Mouse (Mus musculus): Measurements from ENCODE around the gene Cpt1b. TPM values are rescaled to one million over a fixed set of nuclear protein-coding genes. Genes with fewer than 3 reads are reported as not detected.

Gene Cpt1b
- 0.79 and 0.89 TPM in 2 replicates for polyA plus RNA-seq (2014; fragmentation: Nextera tagmentation; extraction: Ambion mirVana)

- no peak within 1 kb of the TSS for H3K9ac ChIP-seq (ENCODE audit: low read length)
- no peak within 1 kb of the TSS for H3K27ac ChIP-seq (ENCODE audit: low read depth, low read length)
- H3K4me3 ChIP-seq (ENCODE audit: low read depth, low read length): no peak within 1 kb of the TSS
- 39% methylated on average over 6 of the region's 6 CpGs for WGBS
- no peaks in the 10 kb centered on the region for H3K9me3 ChIP-seq (replicated peaks; ENCODE audit: control insufficient read depth, low read length)
- H3K27me3 ChIP-seq (replicated peaks; ENCODE audit: control insufficient read depth, insufficient read depth, low read length): no peaks in the 10 kb centered on the region
- peaks cover 25% of the 10 kb centered on the region; the same call in 1 of the 2 replicates for H3K36me3 ChIP-seq (ENCODE audit: control insufficient read depth, insufficient read depth, low read length)
- ATAC-seq (no peak), DNase-seq (ENCODE audit: low spot score) (no peak)
- no peak within 1 kb of the TSS for H3K4me2 ChIP-seq (ENCODE audit: low read length)
- peaks cover 5% of the 10 kb centered on the region; the same call in 1 of the 2 replicates for H3K4me1 ChIP-seq (ENCODE audit: control insufficient read depth, insufficient read depth, low read length)
Measured at GRCm38 (mm10) chr15:89425711-89426121, at the start of gene Cpt1b. Gene Cpt1b, minus strand, starts transcription at chr15:89425863.

- Histone ChIP-seq H3K27ac (ENCODE audit: low read depth, low read length) (no peak overlapping the region), H3K27me3 (replicated peaks; ENCODE audit: control insufficient read depth, insufficient read depth, low read length) (no peaks in the 10 kb centered on the region; the same call in 1 of the 2 replicates), H3K36me3 (ENCODE audit: control insufficient read depth, insufficient read depth, low read length) (no peaks in the 10 kb centered on the region), H3K4me3 (ENCODE audit: low read depth, low read length) (peak overlapping the region; percentile 52; the same call in 1 of the 2 replicates), H3K9me3 (replicated peaks; ENCODE audit: control insufficient read depth, low read length) (no peaks in the 10 kb centered on the region), H3K4me1 (ENCODE audit: control insufficient read depth, insufficient read depth, low read length) (peaks cover 6% of the 10 kb centered on the region), H3K9ac (ENCODE audit: low read length) (peak overlapping the region; percentile 72), H3K4me2 (ENCODE audit: low read length) (peak overlapping the region; percentile 89)
- DNase-seq (ENCODE audit: low spot score) (no peak), ATAC-seq (0 out of 2 replicates have a peak, but pooled peaks have one; percentile 0)
- WGBS: 89% methylated on average over 7 of the region's 7 CpGs
Measured at GRCm38 (mm10) chr15:89475293-89475600, 49.6 kb upstream of the Cpt1b start.

DNA sequence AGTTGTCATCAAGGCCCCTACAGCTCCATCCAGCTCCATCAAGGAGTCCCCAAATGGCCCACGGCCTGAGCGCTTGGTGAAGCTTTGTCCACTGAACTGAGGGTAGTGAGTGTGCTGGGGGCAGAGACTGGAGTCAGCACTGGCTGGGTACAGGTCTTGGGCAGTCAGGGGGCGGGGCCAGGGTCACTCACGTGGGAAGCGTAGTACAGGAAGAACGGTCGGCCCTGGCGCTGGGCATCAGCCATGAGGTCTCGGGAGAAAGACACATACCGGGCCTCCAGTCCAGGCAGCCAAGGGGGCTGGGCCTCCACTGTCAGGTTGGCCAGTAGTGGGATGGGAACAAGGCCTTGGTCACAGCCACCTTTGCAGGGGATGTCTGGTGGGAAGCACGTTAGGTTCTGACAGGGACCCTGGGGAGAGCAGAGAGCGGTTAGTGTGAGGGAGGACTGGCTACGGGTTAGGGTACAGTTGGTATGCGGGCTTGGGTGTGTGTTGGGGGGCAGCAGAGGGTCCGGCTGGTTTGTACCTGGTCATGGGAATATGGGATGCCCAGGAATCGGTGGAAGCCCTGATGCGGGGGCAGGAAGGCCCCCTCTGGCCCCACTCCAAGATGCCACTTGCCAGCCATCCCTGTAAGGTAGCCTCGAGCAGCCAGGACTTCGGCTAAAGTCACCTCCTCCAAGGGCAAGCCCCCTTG, 49.1 kb upstream of the Cpt1b start:
- Histone ChIP-seq H3K9me3 (replicated peaks; ENCODE audit: control insufficient read depth, low read length) (no peaks in the 10 kb centered on the region), H3K4me3 (ENCODE audit: low read depth, low read length) (no peak overlapping the region)
- ATAC-seq: no peak

GRCm38 (mm10) chr15:89473921-89474320, 48.3 kb upstream of the Cpt1b start:
- Histone ChIP-seq H3K9me3 (replicated peaks; ENCODE audit: control insufficient read depth, low read length) (no peaks in the 10 kb centered on the region), H3K4me2 (ENCODE audit: low read length) (no peak overlapping the region), H3K27ac (ENCODE audit: low read depth, low read length) (no peak overlapping the region), H3K4me1 (ENCODE audit: control insufficient read depth, insufficient read depth, low read length) (peaks cover 6% of the 10 kb centered on the region), H3K9ac (ENCODE audit: low read length) (no peak overlapping the region), H3K36me3 (ENCODE audit: control insufficient read depth, insufficient read depth, low read length) (no peaks in the 10 kb centered on the region), H3K27me3 (replicated peaks; ENCODE audit: control insufficient read depth, insufficient read depth, low read length) (no peaks in the 10 kb centered on the region; the same call in 1 of the 2 replicates), H3K4me3 (ENCODE audit: low read depth, low read length) (no peak overlapping the region)
- WGBS: 96% methylated on average over 8 of the region's 8 CpGs
- ATAC-seq (no peak), DNase-seq (ENCODE audit: low spot score) (no peak)

More for the DNA sequence above, 49.1 kb upstream of the Cpt1b start:
- H3K36me3 ChIP-seq (ENCODE audit: control insufficient read depth, insufficient read depth, low read length): no peaks in the 10 kb centered on the region
- DNase-seq (ENCODE audit: low spot score): no peak
- H3K9ac ChIP-seq (ENCODE audit: low read length): no peak overlapping the region
- H3K27ac ChIP-seq (ENCODE audit: low read depth, low read length): no peak overlapping the region
- peaks cover 6% of the 10 kb centered on the region for H3K4me1 ChIP-seq (ENCODE audit: control insufficient read depth, insufficient read depth, low read length)
- H3K4me2 ChIP-seq (ENCODE audit: low read length): no peak overlapping the region; the same call in 1 of the 2 replicates
- H3K27me3 ChIP-seq (replicated peaks; ENCODE audit: control insufficient read depth, insufficient read depth, low read length): no peaks in the 10 kb centered on the region; the same call in 1 of the 2 replicates
- WGBS: 93% methylated on average over 19 of the region's 19 CpGs

DNA sequence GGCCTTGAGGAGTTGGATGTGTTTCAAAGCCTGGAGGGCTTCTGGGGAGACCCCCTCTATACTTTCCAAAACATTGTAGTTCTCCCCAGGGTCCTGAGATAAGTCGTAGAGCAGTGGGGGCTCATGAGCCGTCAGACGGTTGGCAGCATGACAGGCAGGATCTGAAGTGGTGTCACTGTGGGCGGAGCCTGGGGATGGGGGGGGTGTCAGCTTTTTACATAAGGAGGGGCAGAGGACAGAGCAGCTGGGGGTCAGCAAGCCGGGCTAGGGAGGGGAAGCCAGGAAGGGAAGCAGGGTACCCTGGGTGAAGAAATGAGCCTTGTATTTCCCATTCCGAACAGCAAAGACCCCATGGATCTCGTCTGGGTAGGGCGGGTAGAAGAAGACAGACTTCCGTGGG, 47.7 kb upstream of the Cpt1b start:
- no peak overlapping the region for H3K4me3 ChIP-seq (ENCODE audit: low read depth, low read length)
- H3K9ac ChIP-seq (ENCODE audit: low read length): no peak overlapping the region
- WGBS: 83% methylated on average over 9 of the region's 9 CpGs
- no peak for DNase-seq (ENCODE audit: low spot score)
- H3K27ac ChIP-seq (ENCODE audit: low read depth, low read length): no peak overlapping the region
- H3K9me3 ChIP-seq (replicated peaks; ENCODE audit: control insufficient read depth, low read length): no peaks in the 10 kb centered on the region
- H3K4me2 ChIP-seq (ENCODE audit: low read length): no peak overlapping the region
- peaks cover 6% of the 10 kb centered on the region for H3K4me1 ChIP-seq (ENCODE audit: control insufficient read depth, insufficient read depth, low read length)
- ATAC-seq: no peak
- no peaks in the 10 kb centered on the region; the same call in 1 of the 2 replicates for H3K27me3 ChIP-seq (replicated peaks; ENCODE audit: control insufficient read depth, insufficient read depth, low read length)
- no peaks in the 10 kb centered on the region for H3K36me3 ChIP-seq (ENCODE audit: control insufficient read depth, insufficient read depth, low read length)

DNA sequence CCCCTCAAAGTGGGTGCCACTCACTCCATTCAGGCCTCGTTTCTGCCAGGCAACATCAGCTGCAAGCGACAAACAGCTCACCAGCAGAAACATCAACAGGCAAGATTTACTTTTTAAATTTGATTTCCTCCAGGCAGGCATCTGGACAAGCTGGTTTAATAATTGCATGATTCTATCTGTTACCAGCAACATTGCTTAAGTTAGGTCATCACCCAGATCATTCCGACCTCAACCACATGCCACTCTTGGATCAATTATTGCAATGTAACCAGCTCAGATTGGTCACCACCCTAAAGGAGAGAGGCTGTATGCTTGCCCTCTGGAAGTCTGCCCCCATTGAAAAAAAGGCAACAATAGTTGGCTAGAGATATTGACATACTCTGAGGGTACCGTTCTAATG, 45.8 kb upstream of the Cpt1b start:
- Histone ChIP-seq H3K36me3 (ENCODE audit: control insufficient read depth, insufficient read depth, low read length) (no peaks in the 10 kb centered on the region), H3K4me1 (ENCODE audit: control insufficient read depth, insufficient read depth, low read length) (peaks cover 6% of the 10 kb centered on the region), H3K4me3 (ENCODE audit: low read depth, low read length) (no peak overlapping the region), H3K9me3 (replicated peaks; ENCODE audit: control insufficient read depth, low read length) (no peaks in the 10 kb centered on the region), H3K27me3 (replicated peaks; ENCODE audit: control insufficient read depth, insufficient read depth, low read length) (no peaks in the 10 kb centered on the region), H3K9ac (ENCODE audit: low read length) (no peak overlapping the region), H3K4me2 (ENCODE audit: low read length) (no peak overlapping the region), H3K27ac (ENCODE audit: low read depth, low read length) (no peak overlapping the region)
- no peak for DNase-seq (ENCODE audit: low spot score)
- no peak for ATAC-seq
- WGBS: 90% methylated on average over 4 of the region's 4 CpGs

GRCm38 (mm10) chr15:89468577-89468976, 42.9 kb upstream of the Cpt1b start:
- Histone ChIP-seq H3K36me3 (ENCODE audit: control insufficient read depth, insufficient read depth, low read length) (no peaks in the 10 kb centered on the region), H3K4me3 (ENCODE audit: low read depth, low read length) (no peak overlapping the region), H3K9ac (ENCODE audit: low read length) (no peak overlapping the region), H3K9me3 (replicated peaks; ENCODE audit: control insufficient read depth, low read length) (no peaks in the 10 kb centered on the region), H3K27ac (ENCODE audit: low read depth, low read length) (no peak overlapping the region), H3K4me1 (ENCODE audit: control insufficient read depth, insufficient read depth, low read length) (no peaks in the 10 kb centered on the region), H3K4me2 (ENCODE audit: low read length) (no peak overlapping the region), H3K27me3 (replicated peaks; ENCODE audit: control insufficient read depth, insufficient read depth, low read length) (no peaks in the 10 kb centered on the region)
- ATAC-seq: 0 out of 2 replicates have a peak, but pooled peaks have one; percentile 28
- WGBS: 24% methylated on average over 2 of the region's 2 CpGs
- DNase-seq (ENCODE audit: low spot score): peak; percentile 75

GRCm38 (mm10) chr15:89465052-89465451, 39.4 kb upstream of the Cpt1b start:
- peak; percentile 30 for ATAC-seq
- peak; percentile 56 for DNase-seq (ENCODE audit: low spot score)
- Histone ChIP-seq H3K36me3 (ENCODE audit: control insufficient read depth, insufficient read depth, low read length) (peaks cover 25% of the 10 kb centered on the region), H3K9ac (ENCODE audit: low read length) (no peak overlapping the region), H3K27me3 (replicated peaks; ENCODE audit: control insufficient read depth, insufficient read depth, low read length) (no peaks in the 10 kb centered on the region), H3K4me2 (ENCODE audit: low read length) (no peak overlapping the region), H3K4me1 (ENCODE audit: control insufficient read depth, insufficient read depth, low read length) (no peaks in the 10 kb centered on the region), H3K9me3 (replicated peaks; ENCODE audit: control insufficient read depth, low read length) (no peaks in the 10 kb centered on the region), H3K4me3 (ENCODE audit: low read depth, low read length) (no peak overlapping the region), H3K27ac (ENCODE audit: low read depth, low read length) (no peak overlapping the region)
- 4% methylated on average over 1 of the region's 1 CpGs for WGBS

All from forebrain, embryonic 14.5 days (tissue).